Mouse (Mus musculus): ENCODE results near the gene Nrxn1.

Nrxn1 gene

DNA sequence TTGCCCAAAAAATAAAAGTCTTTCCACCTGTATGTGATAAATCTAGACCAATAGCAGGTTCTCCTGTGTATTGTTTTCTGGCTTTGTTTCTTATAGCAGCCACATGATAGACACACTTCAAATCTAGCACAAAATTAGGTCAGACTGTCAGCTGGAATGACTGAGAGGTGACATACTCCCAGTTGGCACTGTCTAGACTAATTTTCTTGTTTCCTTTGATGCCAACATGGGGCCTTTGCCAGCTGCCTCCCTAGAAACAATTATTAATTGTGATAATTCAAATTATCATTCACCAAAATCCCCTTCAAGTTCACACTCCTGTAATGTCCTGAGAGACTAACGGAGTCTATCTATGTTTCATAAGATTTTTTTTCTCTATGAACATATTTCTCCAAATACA is 673.3 kb downstream of the Nrxn1 start:
- no peak for DNase-seq

GRCm38 (mm10) chr17:90396357-90396756 is 696.5 kb downstream of the Nrxn1 start:
- no peak for DNase-seq

DNA sequence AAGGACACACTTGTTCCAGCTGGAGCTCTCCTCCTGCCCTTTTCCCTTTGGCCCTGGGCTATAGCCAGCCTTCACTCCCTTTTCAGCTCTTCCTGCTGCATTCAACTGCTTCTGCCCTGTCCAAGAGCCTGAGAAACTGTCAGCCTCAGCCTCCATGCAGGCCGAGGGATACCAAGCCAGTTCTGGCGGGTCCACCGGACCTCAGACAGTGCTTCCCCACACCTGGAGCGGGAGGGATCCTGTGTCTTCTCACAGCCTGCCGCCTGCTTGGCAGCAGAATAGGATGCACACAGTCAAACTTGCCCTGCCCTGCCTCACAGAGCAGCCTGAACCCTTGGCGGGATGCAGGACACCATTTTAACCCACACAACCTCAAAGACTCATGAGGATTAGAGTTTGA is 698.3 kb downstream of the Nrxn1 start:
- no peak for DNase-seq

- no peak for DNase-seq
Measured at GRCm38 (mm10) chr17:90392751-90393150, 700.1 kb downstream of the Nrxn1 start.

DNA sequence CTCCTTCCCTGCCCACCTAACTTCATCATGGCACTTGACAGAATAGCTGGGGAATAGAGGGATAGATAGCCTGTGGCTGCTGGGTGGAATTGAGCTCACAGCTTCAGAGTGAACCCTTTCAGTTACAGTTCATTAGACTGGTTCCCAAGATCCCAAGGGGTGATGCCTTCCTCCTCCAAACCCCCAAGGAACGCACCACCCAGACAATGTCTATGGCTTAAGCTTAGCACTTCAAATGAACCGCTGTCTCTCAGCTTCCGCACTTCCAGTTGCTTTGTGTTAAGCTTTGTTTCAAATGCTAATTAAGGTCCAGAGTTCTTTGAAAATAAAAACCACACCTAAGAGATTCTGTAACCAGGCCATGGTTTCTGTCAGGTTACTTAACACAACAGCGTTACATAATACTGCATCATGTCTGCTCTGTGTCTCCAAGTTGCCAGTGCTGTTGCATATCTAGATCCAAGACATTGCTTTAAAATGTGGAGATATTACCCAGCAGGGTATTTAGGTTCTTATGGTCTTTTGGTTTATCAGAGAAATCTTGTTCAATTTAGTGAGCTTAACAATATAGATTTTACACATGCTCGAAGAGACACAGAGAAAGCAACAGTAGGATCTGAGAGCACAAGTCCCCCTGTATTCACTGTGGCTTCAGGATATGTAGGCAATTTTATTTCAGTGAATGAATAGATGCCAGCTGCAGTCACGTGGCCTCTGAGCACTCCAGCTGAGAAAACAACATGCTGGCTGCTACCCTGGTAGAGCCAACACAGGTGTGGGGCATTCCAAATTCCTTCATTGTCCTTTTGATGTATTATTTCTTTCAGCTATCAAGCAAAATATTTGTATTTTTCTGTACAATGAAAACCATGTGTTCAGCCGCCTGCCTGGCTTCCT is 702.3 kb downstream of the Nrxn1 start:
- no peak for DNase-seq

DNA sequence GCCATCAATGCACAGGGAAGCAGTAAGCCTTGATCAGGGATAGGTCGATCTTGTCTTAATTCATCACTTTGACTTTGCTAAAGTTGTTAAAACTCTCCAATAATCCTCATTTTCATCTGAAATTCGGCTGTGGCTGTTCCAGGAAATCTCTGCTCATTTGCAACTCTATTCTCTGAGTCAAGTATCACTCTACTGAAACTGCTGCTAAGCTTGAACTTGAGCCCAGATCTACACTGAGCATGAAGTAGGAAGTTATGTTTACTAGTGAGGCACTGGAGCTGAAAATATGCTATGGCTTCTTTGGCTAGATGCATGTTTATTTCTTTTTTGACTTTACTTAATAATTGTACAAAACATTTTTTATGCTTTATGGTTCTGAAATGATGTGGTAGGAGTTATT is 708.0 kb downstream of the Nrxn1 start:
- DNase-seq: no peak

GRCm38 (mm10) chr17:90382496-90383443 is 710.1 kb downstream of the Nrxn1 start:
- no peak for DNase-seq

GRCm38 (mm10) chr17:90376533-90376932 is 716.3 kb downstream of the Nrxn1 start:
- DNase-seq: no peak

- no peak for DNase-seq
Measured at GRCm38 (mm10) chr17:90362169-90362568, 730.7 kb downstream of the Nrxn1 start.

DNA sequence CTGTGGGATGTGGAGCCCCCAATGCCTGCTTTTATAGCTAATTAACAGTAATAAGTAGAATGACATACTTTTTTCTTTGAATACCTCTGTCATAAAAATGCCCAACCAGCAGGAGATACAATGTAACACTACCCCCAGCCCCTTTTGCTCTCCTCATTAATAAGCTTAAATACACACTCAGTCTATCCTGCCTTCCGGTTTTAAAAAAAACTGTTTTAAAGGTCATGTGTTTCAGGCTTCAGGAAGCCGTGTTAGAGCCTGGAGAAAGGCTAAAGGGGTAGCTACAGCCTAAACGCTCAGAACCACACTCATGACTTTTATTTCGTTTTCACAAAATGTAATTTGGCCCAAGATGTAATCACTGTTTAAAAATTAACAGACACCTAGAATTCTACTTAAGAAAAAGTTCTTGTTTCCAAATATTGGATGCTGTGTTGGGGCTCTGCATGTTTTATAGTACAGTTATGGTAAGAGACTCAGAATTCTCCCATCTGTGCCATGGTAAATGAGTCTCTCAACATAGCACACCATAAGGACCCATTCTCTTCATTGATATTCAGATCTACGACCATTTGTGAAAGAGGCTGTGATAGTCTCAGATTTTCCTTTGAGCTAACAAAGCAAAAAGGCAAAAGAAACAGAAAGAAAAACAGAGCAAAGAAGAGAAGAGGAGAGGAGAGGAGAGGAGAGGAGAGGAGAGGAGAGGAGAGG is 743.3 kb downstream of the Nrxn1 start:
- DNase-seq: no peak

DNA sequence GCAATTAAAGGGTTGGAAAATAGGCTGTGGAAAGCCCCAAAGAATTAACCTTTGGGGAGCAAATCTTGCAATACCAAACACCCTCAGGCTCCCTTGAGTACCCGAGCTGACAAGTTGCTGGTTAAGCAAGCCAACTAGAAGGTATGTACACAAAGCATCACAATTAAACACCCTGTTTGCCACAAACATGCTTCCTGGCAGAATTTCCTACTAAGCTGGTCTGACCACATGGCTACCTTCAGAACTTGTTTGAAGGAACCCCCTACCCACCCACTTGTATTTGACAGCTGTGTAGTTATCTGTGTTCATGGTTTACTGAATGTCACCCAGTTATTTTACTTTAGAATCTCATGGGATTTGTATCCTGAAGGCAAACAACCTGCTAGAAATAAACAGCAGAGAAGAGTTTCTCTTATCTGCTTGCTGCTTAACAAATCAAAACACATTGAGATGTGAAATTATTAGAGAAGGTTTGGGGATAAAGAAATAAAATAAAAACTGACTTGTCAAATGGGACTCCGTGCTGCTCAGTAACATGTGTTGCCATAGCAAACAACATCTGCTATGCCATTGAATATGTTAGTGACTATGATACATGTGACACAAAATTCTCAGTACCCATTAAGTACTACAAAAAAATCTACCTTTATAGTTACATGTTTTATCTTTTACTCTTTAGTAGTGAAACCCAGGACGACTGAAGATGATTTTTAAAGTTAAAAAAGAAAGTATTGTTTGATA is 746.0 kb downstream of the Nrxn1 start:
- DNase-seq: no peak

- DNase-seq: no peak
Measured at GRCm38 (mm10) chr17:90333445-90333844, 759.4 kb downstream of the Nrxn1 start.

DNA sequence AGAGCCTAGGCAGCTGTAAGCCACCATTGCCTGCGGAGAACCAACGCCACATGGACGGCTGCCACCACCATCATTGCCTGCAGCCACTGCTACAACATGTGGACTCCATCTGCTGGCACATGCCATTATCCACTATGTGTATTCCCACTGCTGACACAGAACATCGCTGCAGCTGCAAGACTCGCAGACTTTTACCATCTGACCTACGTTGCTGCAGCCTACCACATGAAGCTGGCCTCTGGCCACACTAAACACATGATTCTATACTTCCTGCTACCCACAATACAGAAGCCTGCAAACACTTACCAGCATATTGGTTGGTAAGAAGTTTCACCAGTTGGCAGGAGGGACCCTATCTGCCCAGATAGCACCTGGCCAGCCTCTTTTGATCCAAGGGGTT is 769.2 kb downstream of the Nrxn1 start:
- DNase-seq: no peak

- no peak for DNase-seq
Measured at GRCm38 (mm10) chr17:90272225-90272624, 820.6 kb downstream of the Nrxn1 start.

DNA sequence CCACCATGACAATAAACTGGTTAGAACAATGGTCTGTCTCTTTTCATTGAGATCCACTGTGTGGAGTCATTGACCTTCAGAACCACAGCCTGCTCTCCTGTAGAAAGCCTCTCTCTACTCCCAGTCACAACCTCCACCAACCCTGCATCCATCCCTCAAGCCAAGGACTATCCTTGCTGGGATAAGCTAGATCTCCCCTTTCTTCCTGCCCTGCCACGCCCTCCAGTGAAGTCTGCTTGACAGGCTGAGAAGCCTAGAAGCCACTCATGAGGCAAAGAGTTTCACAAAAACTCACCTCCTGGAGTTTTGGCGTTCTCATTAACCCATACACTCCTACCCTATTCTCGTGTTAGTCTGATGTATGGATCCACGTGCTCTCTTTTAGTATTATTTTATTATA is 821.7 kb downstream of the Nrxn1 start:
- DNase-seq: no peak

DNA sequence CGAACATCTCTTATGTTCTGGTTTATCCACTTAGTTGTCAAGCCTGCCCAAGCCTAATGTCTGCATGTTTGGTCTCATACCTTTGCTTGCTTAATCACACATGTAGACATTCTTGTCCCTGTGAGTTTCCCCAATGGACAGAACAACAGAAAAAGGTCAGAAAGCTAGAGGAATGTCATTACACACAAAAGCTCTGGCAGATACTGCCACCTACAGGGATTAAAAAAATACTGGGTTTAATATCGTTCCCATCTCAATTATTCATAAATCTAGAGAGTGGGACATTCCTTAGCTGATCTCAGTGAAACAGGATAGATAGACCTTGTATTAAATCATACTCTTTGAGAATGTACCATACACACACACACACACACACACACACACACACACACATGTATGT is 823.7 kb downstream of the Nrxn1 start:
- no peak for DNase-seq

GRCm38 (mm10) chr17:90253451-90254131 is 839.3 kb downstream of the Nrxn1 start:
- DNase-seq: no peak

DNA sequence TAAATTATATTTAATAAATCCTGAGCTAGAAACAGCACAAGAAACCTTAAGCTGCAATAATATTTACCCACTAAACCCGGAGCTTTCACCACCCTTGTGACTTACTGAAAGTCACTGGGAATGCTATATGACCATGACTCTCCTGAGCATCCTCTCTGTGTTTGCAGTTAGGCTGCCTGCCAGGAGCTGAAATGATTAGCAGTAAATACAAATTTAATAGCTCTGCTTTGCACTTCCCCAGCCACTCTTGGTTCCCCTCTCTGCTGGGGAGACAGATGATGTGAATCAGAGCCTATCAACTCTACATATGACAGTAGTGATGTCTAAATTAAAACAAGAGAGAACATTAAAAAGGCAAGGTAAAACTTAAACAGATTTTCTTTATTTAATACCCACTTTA is 840.7 kb downstream of the Nrxn1 start:
- DNase-seq: no peak

GRCm38 (mm10) chr17:90247071-90247849 is 845.6 kb downstream of the Nrxn1 start:
- no peak for DNase-seq

GRCm38 (mm10) chr17:90244339-90244738 is 848.5 kb downstream of the Nrxn1 start:
- DNase-seq: no peak

GRCm38 (mm10) chr17:90238964-90239363 is 853.9 kb downstream of the Nrxn1 start:
- DNase-seq: no peak

Data from thymus, adult 18-20 months (tissue).